Mouse (Mus musculus) erythroid progenitor cell, adult 5-6 weeks (primary cell): ENCODE data around the gene Dusp6. TPM values are rescaled to one million over a fixed set of nuclear protein-coding genes. Genes with fewer than 3 reads are reported as not detected.

Experiments used
- ATAC-seq: replicated peaks from 2 replicates; pipeline ENCODE4 v1.8.0; 2016; ENCODE audit warnings: moderate number of reproducible peaks, mild to moderate bottlenecking, moderate TSS enrichment, inconsistent platforms; ENCODE audit not compliant: poor library complexity, low FRiP score, severe bottlenecking
- total RNA-seq, 2 experiments: library from RNA; stranded (forward) in 1 of 2; stranded (reverse) in 1 of 2; fragments of 150-400 nt in 1 of 2; fragments of 186-747, 209-891 nt in 1 of 2; gene quantifications; 2 replicates each; pipeline versions ENCODE4 v1.2.3 to v1.2.4; 2015 to 2017; ENCODE audit warnings: low replicate concordance in 2 of 2

The Dusp6 gene
- total RNA-seq, 2 experiments from 2014 or later = 5.5 to 8.4 TPM

DNA sequence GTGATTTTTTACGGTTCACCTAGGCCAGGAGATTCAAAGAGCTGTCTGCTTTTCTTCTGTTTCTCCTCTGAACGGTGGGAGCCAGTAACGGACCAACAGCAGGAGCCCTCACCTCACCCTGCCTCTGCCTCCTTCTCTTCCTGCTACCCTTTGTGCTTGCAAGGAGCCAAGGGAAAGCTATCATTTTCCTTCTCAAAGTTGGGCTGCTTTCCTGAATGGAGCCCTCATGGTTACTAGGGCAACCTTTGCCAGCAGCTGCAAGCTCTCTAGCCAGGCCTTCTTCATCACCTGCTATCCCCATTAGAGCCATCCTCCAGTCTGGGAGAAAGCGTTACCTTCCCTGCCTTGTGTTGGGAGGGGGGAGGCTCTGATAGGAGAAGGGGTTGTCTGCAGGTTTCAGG lies 6.3 kb downstream of the Dusp6 start:
- ATAC-seq = no peak

DNA sequence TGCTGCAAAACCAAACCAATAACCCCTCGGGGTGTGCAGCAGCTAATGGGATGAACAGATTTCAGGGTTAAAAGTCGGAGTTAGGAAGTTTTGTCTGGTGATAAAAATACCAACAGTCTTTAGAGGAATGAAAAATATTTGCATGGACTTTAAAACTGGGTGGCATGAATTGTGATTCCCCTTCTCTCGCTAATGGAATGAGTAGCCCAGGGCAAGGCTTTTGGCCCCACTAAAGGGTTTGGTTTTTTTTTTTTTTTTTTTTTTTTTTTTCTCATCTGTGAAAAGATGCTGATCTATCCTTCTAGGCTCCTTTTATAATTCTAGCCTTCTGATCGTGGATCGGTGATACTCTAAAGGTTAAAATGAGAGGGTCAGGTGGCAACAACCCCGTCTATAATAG lies 6.7 kb downstream of the Dusp6 start:
- no peak for ATAC-seq

GRCm38 (mm10) chr10:99270406-99270805 lies 7.4 kb downstream of the Dusp6 start:
- no peak for ATAC-seq

DNA sequence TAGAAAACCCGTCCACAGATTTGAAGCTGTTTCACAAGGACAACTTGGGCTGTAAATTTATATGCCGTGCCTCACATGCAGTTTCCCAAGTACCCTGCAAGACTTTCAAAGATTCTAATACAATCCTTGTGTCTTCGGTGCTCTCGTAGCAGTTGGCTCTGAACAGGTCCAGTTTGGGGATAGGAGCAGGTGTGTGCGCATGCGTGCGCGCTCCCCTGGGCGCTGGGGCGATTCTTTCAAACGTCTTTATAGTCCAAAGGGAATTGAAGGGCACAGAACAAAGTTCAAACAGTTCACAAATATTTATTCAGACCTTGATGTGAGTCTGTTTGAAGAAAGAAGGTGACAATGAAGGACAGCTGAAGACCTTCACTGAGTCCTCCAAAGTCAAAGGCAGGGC lies 8.0 kb downstream of the Dusp6 start:
- no peak for ATAC-seq

GRCm38 (mm10) chr10:99273006-99273405 lies 10.0 kb downstream of the Dusp6 start:
- no peak for ATAC-seq

DNA sequence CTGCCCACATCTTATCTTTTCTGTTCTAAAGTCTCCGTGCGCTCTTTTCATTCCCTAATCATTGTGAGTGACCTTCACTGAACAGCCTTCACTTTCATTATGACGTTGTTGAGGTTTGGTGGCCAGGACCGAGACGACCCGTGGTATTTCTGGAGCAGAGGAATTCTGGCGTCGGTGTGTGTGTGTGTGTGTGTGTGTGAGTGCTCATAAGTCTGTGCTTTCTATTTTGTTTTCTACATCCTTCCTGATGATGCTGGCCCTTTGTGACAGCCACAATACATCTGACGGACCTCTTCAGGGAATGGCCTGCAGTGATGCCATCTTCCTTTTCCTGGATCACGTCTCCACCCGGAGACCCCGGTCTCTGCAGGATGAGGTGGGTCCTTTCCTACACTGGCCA lies 11.6 kb downstream of the Dusp6 start:
- no peak for ATAC-seq

DNA sequence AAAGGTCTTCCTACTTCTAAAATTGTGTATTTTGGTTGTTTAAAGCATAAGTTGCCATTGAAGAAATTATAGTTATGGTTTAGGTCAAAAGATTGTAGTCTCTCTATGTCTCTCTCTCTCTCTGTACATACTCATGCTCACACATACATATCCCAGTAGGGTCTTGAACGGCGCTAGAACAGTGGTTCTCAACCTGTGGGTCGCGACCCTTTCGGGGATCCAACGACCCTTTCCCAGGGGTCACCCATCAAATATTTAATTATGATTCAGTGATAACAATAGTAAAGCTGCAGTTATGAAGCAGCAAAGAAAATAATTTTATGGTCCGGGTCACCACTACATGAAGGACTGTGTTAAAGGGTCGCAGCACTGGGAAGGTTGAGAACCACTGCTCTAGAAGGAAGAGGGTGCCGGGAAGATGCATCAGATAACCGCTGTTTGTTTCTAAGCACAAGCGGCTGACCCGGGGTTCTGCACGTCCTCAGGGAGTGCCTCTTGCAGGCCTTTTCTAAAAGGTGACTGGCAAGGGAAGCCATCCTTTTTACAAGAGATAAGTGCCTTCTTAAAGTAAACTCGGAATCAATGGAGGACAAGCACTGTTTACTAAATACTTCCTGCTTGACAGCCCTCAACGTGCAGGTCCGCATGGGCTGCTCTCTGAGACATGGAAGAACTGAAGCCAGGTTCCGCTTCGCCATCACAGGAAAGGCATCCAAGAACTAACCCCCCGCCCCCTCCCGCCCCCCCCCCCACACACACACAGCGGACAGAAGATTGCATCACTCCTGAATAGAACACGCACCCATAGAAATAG lies 16.2 kb downstream of the Dusp6 start:
- no peak for ATAC-seq

- ATAC-seq = no peak
Observed at GRCm38 (mm10) chr10:99283981-99284385, 21.0 kb downstream of the Dusp6 start.

GRCm38 (mm10) chr10:99284918-99285317 lies 21.9 kb downstream of the Dusp6 start:
- no peak for ATAC-seq

GRCm38 (mm10) chr10:99285759-99286158 lies 22.7 kb downstream of the Dusp6 start:
- ATAC-seq = no peak

- no peak for ATAC-seq
Observed at GRCm38 (mm10) chr10:99286213-99286612, 23.2 kb downstream of the Dusp6 start.

GRCm38 (mm10) chr10:99286787-99287186 lies 23.8 kb downstream of the Dusp6 start:
- no peak for ATAC-seq

GRCm38 (mm10) chr10:99287206-99287605 lies 24.2 kb downstream of the Dusp6 start:
- ATAC-seq = no peak

DNA sequence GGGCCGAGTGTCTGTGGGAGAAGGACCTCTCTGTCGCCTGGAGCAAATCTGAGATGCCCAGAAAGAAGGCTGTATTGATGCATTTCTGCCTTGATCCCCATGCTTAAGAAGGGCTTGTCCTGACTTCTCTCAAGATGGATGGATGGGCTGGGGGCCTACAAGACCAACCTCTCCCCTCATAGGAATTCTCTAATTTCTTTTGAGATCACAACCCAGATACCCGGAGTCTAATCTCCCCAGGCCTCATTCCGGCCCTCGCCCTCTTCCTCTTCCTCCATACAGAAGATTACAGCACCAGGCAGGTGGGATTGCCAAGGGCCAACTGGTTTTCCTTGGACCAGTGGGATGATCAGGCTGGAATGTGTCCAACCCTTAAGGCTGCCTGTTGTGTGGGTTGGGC lies 26.1 kb downstream of the Dusp6 start:
- ATAC-seq = no peak

GRCm38 (mm10) chr10:99293111-99293640 lies 30.1 kb downstream of the Dusp6 start:
- ATAC-seq = no peak

- ATAC-seq = no peak
Observed at GRCm38 (mm10) chr10:99297721-99298120, 34.7 kb downstream of the Dusp6 start.

- no peak for ATAC-seq
Observed at GRCm38 (mm10) chr10:99298328-99299295, 35.6 kb downstream of the Dusp6 start.

DNA sequence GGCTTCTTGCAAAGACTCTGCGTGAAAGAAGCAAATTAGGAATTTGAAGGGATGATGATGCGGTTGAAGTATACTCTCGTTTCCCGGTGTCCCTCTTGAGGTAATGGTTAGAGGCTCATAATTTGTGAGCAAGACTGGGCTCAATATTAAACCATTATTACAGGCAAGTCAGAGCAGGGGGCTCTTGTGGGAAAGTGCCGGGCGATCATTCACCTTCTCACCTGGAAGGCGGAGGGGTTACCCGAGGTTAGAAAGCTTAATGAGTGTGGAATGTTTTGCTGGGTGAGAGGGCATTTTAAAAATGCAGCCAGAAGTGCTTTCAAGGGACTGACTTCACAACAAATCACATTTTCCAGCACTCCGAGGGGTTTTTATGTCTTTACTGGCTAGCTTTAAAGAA lies 36.3 kb downstream of the Dusp6 start:
- ATAC-seq = no peak

DNA sequence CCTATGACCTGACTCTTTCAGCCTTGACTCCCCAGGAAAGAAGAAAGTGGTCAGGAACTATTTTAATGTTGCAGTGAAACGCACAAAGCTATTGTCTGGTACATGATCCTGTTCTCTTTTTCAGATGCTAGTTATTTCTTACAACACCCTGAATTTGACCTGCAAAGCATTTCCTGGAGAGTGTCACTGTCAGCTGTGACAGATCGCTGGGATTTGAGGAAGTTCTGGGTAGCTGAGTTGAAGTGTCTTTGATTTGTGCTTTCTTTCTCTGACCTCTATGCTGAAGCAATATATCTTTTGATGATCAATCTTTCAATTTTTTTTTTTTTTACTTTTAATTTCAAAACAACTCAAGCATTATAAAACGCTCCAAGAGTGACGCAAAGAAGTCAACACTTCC lies 39.0 kb downstream of the Dusp6 start:
- ATAC-seq = no peak

DNA sequence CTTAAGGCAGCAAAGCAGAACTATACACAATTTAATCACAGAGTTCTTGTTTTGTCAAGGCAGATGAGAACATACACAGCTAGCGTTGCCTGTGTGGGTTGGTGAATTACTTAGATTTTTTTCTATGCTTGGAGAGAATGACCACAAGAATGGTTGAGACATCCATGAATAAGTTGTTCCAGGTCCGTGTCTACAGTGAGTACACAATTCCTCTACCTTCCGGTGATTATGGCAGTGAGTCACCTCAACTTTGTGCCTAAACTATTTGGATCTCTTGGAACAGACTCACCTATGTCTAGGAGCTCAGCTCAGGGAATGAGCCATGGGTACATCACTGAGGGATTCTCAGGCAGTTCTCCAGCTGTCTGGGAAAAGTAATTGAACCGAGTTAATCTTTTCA lies 45.8 kb downstream of the Dusp6 start:
- ATAC-seq = no peak

DNA sequence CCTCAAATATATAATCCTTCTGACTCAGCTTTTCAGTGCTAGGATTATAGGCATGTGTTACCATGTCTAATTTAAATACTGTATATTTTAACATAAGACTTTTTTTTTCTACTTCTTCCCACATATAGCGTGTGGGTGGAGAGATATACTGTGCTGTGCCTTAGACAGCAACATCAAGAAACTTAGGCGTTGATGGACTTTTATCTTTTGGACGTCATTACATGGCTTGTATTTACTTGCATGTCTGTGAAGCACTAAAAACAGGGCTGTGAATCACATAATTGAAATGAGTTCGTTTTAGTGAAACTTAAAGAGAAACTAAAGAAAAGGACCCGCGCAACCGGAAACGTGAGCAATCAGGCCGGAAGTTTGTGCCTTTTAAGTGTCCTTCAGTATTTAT lies 46.6 kb downstream of the Dusp6 start:
- no peak for ATAC-seq
